Mouse (Mus musculus): ENCODE data around the gene Skp1a. TPM values are rescaled to one million over a fixed set of nuclear protein-coding genes. Genes with fewer than 3 reads are reported as not detected.

Skp1a gene
- total RNA-seq, 2 experiments from 2014 or later: 436 to 471 TPM

DNA sequence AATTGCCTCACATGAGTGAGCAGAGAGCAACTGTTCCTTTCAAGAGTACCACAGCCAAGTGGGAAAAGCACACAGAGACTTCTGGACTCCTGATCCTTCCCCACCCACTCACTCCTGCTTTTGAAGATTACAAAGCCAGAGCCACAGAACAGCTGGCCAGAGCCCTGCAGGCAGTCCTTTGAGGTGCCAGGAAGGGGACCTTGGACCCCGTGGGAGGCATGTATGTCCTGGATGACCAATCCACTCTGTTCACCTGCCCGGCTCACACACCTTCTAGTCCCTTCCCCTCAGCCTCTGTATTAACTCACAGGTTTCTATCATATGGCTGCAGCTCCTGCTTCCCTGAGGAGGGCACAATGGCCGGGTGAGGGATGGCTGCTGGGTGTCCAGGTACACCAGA, 25.6 kb downstream of the Skp1a start:
- no peak overlapping the region for H3K27ac ChIP-seq
- no peak for TF ChIP-seq CTCF (IDR thresholded peaks at IDR 0.05)
- no peak overlapping the region for H3K4me3 ChIP-seq
- DNase-seq (ENCODE audit: extremely low spot score in 1 of 2, low spot score in 2 of 2): no peak
- intact Hi-C loops (cut with DNase I): no loop called here

DNA sequence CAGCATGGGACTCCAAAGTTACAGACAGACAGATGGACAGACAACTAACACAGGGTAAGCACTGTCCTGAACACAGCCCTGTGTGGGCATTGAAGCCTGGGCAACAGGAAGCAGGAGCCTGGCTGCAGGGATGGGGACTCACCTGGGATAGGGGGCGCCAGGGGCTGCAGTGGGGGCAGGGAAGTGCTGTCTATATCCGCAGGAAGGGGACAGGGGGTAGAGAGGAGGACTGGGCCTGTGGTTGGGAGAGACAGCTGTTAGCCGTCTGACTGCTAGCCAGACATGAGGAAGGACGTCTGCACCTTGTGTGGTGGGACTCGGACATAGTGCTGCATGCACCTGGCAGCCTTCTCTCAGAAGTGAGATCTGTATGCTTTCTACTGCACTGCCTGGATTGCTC, 26.9 kb downstream of the Skp1a start:
- TF ChIP-seq CTCF (IDR thresholded peaks at IDR 0.05): no peak
- no peak for DNase-seq (ENCODE audit: extremely low spot score in 1 of 2, low spot score in 2 of 2)
- intact Hi-C loops (cut with DNase I): no loop called here
- no peak overlapping the region for H3K4me3 ChIP-seq
- no peak overlapping the region for H3K27ac ChIP-seq

DNA sequence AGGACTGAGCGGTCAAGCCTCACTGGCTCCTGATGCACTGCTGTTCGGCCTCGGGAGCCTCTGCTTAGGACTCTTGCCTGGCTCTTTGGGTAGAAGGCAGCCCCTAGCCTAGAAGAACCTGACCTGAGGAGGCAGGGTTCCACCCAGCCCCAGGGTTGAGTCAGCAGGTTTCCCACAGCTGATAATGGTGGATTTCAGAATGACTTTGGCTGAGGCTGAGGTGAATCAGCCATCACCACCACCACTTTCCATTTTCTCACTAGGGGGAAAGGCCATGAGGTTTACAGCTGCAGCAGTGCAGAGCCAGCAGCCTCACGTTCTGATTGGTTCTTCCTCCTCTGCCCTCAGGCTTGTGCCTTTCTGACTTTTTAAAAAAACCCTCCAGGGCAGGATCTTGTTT, 29.1 kb downstream of the Skp1a start:
- TF ChIP-seq CTCF (IDR thresholded peaks at IDR 0.05): no peak
- H3K4me3 ChIP-seq: no peak overlapping the region
- no peak for DNase-seq (ENCODE audit: extremely low spot score in 1 of 2, low spot score in 2 of 2)
- no peak overlapping the region for H3K27ac ChIP-seq
- intact Hi-C loops (cut with DNase I): no loop called here

DNA sequence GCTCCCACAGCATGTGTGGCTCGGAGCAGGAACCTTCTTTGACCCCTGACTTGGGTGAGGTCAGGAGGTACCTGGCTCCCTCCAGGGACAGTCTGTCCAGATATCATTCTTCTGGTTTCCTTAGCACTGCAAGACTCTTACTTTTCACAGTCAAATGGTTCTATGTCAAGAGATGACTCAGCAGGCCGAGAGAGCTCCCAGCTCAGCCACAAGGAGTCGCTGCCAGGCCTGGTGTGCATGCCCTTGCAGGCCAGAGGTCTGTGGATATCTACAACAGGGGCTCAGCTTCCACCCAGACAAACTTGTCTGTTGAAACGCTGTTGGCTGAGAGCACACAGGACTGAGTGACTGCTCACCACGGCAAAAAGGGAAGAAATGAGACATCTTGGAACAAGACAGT, 30.1 kb downstream of the Skp1a start:
- no peak overlapping the region for H3K4me3 ChIP-seq
- no peak for DNase-seq (ENCODE audit: extremely low spot score in 1 of 2, low spot score in 2 of 2)
- intact Hi-C loops (cut with DNase I): no loop called here
- peak; percentile 52 for TF ChIP-seq CTCF (IDR thresholded peaks at IDR 0.05)
- no peak overlapping the region for H3K27ac ChIP-seq

DNA sequence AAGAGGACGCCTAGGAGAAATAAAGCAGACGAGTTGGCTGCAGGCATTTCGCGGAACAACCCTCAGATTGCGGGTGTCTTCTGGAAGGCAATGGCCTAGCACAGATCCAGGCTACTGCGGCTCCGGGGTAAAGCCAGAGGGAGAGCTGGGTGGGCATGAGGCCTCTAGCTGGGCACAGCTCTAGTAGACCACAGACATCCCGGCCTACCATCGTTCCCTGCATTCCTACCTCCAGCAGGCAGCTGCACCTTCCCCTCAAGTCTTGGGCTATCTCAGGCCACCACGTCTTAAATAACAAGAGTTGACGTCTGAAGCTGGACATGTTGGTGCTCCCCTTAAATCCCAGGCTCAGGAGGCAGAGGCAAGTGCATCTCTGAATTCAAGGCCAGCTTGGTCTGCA, 30.5 kb downstream of the Skp1a start:
- Histone ChIP-seq H3K27ac (no peak overlapping the region), H3K4me3 (no peak overlapping the region)
- TF ChIP-seq CTCF (IDR thresholded peaks at IDR 0.05): no peak
- no peak for DNase-seq (ENCODE audit: extremely low spot score in 1 of 2, low spot score in 2 of 2)
- intact Hi-C loops (cut with DNase I): no loop called here

DNA sequence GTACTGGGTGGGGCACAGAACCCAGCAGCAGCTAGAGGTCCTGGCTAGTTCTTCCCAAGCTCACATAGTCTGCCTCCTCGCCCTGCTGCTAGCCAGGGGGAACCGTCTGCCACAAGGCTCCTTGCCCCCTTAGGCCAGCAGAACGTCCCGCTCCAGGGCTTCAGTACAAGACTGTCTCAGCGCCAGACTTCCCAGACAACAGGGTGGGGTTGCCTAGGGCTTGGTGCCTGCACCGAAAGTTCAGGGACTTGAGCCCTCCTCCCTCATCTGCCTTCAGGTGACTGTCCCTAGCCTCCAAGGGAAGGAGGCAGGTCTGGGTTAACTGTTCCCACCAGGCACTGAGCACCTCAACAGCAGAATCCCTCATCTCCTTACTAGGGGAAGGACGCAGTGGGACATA, 33.1 kb downstream of the Skp1a start:
- no peak for DNase-seq (ENCODE audit: extremely low spot score in 1 of 2, low spot score in 2 of 2)
- intact Hi-C loops (cut with DNase I): no loop called here
- no peak for TF ChIP-seq CTCF (IDR thresholded peaks at IDR 0.05)
- Histone ChIP-seq H3K4me3 (no peak overlapping the region), H3K27ac (no peak overlapping the region)

DNA sequence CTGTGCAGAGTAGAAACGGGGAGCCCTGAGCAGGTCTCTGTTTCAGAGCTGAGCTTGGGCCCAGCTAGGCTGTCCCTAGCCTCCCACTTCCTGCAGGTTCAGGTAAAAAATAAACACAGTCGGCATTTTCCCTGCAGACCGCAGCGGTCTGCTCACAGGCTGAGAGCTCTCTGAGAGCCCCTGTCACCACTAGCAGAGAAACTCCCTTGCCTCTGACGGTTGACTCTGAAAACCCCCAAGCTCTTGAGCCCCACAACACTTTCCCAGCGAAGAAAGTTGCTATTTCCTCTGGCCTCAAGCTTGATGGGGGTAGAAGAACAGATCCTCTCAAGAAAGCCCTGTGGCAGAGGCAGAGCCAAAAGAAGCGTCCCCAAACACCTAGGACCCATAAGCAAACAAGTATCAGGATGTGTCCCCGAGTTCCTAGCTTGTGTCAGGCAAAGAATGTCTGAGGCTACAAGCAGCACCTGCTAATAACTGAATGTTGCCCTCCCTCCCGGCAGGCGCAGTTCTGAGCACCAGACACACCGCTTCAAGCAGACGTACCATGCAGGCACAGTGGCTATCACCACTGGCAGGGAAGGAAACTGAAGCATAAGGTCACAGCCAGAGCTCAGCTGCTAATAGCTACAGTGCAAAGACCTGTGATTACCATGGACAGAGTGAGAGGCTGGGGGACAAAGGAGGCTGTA, 34.0 kb downstream of the Skp1a start:
- DNase-seq (ENCODE audit: extremely low spot score in 1 of 2, low spot score in 2 of 2): no peak
- Histone ChIP-seq H3K4me3 (no peak overlapping the region), H3K27ac (no peak overlapping the region)
- TF ChIP-seq CTCF (IDR thresholded peaks at IDR 0.05): no peak
- intact Hi-C loops (cut with DNase I): no loop called here

DNA sequence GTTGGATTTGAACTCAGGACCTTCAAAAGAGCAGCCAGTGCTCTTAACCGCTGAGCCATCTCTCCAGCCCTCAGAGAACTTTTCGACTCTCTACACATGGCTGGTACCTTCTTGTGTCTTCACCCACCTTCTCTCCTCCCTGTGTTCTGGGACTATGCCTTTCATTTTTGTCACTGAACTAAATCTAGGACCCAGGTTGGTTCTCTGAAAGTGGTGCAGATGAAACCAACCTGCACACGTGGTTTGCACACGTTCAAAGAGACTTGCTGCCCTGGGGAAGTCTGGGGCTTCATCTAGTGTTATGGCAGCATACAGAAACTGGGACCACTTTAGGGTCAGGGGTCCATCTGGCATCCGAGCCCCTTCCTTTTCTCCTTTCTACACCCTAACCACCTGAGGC, 35.5 kb downstream of the Skp1a start:
- intact Hi-C loops (cut with DNase I): no loop called here
- no peak for DNase-seq (ENCODE audit: extremely low spot score in 1 of 2, low spot score in 2 of 2)
- Histone ChIP-seq H3K27ac (no peak overlapping the region), H3K4me3 (no peak overlapping the region)
- TF ChIP-seq CTCF (IDR thresholded peaks at IDR 0.05): no peak

DNA sequence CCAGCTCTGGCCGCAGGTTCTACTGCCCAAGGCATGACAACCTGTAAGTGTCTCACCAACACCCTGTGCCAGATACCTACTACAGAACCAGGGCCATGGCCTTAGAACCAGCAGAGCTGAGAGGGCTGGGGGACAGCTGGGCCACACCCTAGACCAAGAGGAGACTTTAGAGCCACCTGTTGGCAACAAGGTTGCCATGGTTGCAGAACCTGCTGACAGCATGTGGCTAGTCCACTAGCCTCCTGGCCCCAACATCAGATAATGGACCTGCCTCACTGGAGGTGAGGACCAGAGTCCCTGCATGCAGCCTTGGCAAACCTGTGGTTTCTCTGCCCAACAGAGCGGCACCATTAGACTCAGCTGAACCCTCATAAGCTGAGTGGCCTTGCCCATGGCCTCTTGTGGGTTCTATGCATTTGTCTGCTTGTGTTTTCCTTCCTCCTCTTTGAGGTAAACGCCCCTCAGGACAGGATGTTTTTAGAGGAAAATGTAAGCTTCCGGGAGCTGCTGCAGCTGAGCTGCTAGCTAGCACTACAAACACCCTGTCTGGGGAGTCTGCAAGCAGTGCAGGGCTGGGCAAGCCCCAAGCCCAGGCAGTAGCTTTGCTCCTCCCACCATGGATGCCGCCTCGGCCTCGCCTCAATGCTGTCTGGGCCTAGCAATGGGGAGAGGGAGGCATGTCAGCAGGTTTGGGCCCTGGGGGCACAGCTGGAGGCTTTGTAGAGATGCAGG, 36.5 kb downstream of the Skp1a start:
- TF ChIP-seq CTCF (IDR thresholded peaks at IDR 0.05): no peak
- Histone ChIP-seq H3K4me3 (no peak overlapping the region), H3K27ac (no peak overlapping the region)
- intact Hi-C loops (cut with DNase I): no loop called here
- no peak for DNase-seq (ENCODE audit: extremely low spot score in 1 of 2, low spot score in 2 of 2)

DNA sequence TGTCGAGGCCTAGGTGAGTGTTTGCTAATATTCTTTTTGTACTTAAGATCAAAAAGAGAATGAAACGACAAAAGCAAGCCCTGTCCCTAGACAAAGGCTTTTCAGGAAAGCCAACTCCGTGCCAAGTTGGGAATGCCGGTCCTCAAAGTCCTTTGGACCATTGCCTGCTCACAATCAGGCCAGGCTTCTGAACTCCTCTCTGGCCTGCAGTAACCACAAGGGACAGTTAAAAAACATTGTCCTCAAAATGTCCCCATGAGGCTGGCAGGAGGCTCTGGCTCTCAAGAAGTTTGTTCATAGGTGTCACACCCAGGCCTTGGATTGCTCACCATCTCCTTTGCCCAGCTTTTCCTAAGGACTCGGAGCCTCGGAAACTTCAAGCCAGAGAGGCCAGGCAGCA, 38.0 kb downstream of the Skp1a start:
- intact Hi-C loops (cut with DNase I): no loop called here
- Histone ChIP-seq H3K27ac (no peak overlapping the region), H3K4me3 (no peak overlapping the region)
- no peak for DNase-seq (ENCODE audit: extremely low spot score in 1 of 2, low spot score in 2 of 2)
- TF ChIP-seq CTCF (IDR thresholded peaks at IDR 0.05): no peak

DNA sequence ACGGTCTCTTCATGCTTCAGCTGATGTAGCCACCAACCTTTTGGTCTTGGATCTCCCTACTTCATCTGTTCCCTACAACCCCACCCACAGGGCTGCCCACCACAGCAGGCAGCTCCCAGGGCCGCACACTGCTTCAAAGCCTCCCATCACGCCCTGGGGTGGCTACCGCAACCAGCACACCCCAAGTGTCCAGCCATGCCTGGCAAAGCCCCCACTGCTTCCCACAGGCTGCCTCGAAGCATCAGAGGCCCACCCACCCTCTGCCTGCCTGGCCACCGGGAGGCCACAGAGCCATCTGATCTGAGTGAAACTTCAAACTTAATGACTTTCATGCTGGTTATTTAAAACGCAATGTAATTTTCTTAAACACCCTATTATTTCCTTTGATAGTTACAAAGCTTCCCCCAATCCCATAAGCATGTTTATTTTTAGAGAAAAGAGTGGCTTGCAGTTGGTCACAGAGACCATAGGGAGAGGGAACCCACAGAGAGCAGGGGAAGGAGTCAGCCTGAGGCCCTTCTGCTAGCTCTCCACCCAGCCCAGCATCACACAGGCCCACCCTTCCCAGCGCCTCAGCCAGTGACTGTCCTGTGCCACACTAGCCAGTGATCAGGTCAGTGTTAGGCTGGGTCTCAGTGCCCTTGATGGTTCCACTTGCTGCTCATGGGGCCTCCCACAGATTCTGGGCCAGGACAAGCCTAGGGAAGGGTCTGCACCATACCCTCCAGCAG, 40.1 kb downstream of the Skp1a start:
- no peak for DNase-seq (ENCODE audit: extremely low spot score in 1 of 2, low spot score in 2 of 2)
- Histone ChIP-seq H3K27ac (no peak overlapping the region), H3K4me3 (no peak overlapping the region)
- intact Hi-C loops (cut with DNase I): no loop called here
- no peak for TF ChIP-seq CTCF (IDR thresholded peaks at IDR 0.05)

DNA sequence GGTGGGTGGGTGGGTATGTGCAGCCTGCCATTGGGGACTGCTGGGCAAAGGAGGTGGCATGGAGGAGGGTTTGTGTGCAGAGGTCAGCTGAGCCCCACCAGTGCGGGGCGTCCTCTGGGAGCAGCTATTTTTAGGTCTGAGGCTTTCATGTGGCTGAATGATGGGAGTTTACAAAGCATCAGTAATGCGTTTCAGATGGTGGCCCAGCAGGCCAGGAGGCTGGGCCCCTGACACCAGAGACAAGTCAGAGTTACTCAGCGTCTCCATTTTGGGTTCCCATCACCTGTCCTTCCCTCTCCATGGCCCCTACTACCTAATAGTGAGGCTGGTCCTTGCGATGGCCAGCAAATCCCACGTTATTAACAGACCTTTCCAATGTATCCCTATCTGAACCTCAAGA, 40.8 kb downstream of the Skp1a start:
- H3K27ac ChIP-seq: peak overlapping the region; percentile 28; the same call in 1 of the 2 replicates
- intact Hi-C loops (cut with DNase I): no loop called here
- no peak overlapping the region for H3K4me3 ChIP-seq
- DNase-seq (ENCODE audit: extremely low spot score in 1 of 2, low spot score in 2 of 2): no peak
- TF ChIP-seq CTCF (IDR thresholded peaks at IDR 0.05): no peak

All from left cerebral cortex, adult 2 months (tissue).